Mouse (Mus musculus): Measurements from ENCODE around the gene Tmem186. TPM values are rescaled to one million over a fixed set of nuclear protein-coding genes. Genes with fewer than 3 reads are reported as not detected.

Tmem186 gene
- total RNA-seq, 2 experiments from 2014 or later: 4.2 to 6.6 TPM

GRCm38 (mm10) chr16:8667814-8668213 lies 30.3 kb upstream of the Tmem186 start:
- ATAC-seq (ENCODE audit: poor library complexity, severe bottlenecking): no peak

GRCm38 (mm10) chr16:8667261-8667660 lies 29.7 kb upstream of the Tmem186 start:
- ATAC-seq (ENCODE audit: poor library complexity, severe bottlenecking): peak; percentile 65

DNA sequence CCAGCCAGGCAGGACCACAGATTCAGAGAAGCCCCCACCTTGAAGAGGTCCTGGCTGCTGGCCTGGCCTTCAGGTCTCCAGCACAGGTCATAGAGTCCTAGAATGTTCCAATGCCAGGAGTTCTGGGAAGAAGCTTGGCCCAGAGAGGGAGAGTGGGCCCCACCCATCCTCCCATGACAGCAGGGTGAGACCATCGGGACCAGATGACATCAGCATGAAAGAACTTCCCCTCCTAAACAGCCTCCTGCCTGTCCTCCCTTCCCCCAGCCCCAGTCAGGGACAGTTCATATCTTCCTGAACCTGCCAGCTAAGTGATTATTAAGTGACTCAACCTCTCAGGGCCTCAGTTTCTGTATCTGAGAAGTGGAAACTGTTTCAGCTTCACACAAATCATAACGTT lies 28.9 kb upstream of the Tmem186 start:
- ATAC-seq (ENCODE audit: poor library complexity, severe bottlenecking): peak; percentile 49

GRCm38 (mm10) chr16:8665367-8665766 lies 27.9 kb upstream of the Tmem186 start:
- no peak for ATAC-seq (ENCODE audit: poor library complexity, severe bottlenecking)

DNA sequence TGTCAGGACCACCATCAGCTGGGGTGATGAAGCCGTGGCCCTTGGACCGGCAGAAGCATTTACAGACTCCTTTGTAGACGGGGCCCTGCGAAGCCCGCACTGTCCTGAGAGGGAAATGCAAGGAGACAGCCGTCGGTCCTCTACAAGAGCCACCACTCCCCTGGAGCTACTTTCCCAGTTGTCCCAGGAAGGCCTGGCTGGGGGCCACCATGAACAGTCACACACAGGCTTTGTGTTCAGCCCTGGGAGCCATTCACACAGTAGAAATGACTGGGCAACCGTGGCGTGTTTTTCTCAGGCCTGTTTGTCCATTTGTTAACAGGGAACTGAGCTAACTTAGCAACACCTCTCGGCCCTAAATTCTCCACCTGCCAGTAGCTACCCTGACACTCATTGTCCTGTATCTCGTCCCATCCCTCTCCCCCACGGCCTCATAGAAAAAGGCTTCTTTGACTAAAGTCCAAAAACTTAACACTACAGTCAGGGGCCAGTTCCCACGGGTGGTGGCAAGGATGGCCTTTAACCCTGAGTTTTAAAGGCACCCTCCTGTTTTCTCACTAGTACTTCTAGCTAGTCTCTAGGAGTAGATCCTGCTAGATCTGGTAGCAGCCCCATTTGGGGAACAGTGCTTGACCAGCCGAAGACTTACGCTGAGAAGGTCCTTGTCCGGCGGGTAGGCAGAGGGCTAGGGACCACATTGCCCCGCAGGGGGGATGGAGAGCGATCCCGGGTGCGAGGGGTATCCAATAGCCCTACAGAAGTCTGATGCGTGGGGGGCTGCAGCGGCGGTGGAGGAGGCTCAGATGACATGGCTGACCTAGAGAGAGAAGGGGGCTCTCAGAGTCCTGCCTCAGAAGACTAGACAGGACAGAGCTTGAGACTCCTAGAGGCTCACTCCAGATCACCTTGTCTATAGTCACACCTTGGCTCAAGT lies 26.4 kb upstream of the Tmem186 start:
- no peak for ATAC-seq (ENCODE audit: poor library complexity, severe bottlenecking)

- no peak for ATAC-seq (ENCODE audit: poor library complexity, severe bottlenecking)
Measured at GRCm38 (mm10) chr16:8663022-8663421, 25.5 kb upstream of the Tmem186 start.

DNA sequence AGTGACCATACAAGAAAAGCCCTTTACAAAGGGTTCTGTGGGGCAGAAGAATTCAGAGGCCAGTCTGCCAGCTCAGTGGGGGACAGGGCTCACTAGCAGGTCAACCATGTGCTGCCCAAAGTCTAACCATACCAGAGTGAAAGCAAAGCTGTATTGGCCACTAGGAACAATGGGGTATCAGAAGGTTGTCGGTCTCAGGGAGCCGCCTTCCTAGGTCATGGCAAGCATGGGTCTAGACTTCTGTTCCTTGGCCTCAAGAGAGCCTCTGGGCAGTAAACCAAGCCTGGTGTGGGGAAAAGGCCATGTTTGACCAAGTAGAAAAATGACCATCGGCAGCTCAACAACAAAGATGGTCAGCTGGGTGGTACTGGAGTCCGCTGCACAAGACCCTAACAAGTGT lies 21.3 kb upstream of the Tmem186 start:
- ATAC-seq (ENCODE audit: poor library complexity, severe bottlenecking): no peak

DNA sequence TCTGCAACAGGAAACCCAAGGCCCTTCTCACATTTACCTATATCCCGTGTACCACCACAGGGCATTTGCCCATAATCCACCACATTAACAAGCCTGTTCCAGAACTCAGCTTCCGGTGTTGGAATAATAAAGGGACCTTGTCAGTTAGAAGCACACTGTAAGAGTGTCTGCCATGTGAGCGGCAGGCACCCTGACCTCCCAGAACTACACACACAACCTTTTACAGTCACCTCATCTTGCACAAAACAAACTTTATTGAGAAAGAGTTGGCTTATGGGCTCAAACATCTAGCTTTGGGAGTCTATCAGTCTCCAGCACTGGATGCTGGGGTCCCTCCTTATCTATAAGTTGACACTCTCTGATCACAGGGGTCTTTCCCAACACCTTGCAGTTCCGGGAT lies 20.8 kb upstream of the Tmem186 start:
- ATAC-seq (ENCODE audit: poor library complexity, severe bottlenecking): no peak

- ATAC-seq (ENCODE audit: poor library complexity, severe bottlenecking): no peak
Measured at GRCm38 (mm10) chr16:8656256-8656655, 18.7 kb upstream of the Tmem186 start.

DNA sequence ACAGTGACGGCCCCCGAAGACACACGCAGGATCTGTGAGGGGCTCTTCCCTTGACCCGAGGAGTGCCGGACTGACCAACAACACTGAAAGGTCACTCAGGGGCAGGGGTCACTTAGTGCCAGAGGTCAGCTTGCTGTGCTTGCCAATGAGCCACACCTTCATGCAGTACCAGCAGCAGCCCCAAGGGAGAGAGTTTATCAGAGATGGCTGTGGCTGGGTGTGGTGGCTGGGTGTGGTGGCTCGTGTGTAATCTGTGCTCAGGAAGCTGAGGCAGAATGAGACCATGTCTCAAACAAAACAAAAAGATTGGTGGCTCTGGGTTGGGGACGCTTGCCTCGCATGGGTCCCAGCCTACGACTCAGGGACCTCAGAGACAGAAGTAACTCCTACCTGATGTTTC lies 18.1 kb upstream of the Tmem186 start:
- ATAC-seq (ENCODE audit: poor library complexity, severe bottlenecking): peak; percentile 57; the same call in 1 of the 2 replicates

- ATAC-seq (ENCODE audit: poor library complexity, severe bottlenecking): no peak
Measured at GRCm38 (mm10) chr16:8655108-8655507, 17.6 kb upstream of the Tmem186 start.

DNA sequence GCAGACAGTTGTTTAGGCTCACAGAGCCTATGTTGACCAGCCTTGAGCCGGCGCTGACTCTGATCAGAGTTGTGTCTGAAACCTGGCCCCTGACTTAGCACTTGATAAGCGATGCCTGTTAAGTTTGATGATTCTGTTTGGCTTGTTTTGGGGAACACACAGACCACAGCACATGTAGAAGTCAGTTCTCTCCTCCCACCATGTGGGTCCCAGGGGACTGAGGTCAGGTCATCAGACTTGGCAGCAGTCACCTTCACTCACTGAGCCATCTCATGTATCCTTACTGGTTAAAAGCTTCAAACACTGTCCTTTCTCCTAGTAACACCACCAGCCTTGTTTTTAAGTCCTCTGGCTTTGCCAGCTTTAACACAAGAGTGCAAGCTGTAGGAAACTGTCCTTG lies 12.5 kb upstream of the Tmem186 start:
- no peak for ATAC-seq (ENCODE audit: poor library complexity, severe bottlenecking)

- ATAC-seq (ENCODE audit: poor library complexity, severe bottlenecking): no peak
Measured at GRCm38 (mm10) chr16:8645546-8645945, 8.0 kb upstream of the Tmem186 start.

DNA sequence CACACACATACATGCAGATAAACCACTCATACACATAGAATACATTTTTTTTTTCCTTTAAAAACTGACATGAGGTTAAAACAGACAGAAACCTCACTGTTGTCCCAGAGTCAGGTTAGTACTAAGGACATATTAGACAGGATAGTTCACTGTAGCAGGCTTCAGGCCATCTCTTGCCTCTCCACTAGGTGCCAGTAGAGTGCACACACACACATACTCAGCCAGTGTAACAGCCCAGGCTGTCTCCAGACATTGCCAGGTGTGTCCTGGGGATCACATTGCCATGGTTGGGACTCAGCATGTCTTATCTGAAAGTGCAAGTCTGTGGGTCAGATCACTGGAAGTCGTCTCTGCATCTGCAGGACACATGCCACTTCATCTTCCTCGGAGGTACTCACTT lies 6.3 kb upstream of the Tmem186 start:
- peak; percentile 89 for ATAC-seq (ENCODE audit: poor library complexity, severe bottlenecking)

DNA sequence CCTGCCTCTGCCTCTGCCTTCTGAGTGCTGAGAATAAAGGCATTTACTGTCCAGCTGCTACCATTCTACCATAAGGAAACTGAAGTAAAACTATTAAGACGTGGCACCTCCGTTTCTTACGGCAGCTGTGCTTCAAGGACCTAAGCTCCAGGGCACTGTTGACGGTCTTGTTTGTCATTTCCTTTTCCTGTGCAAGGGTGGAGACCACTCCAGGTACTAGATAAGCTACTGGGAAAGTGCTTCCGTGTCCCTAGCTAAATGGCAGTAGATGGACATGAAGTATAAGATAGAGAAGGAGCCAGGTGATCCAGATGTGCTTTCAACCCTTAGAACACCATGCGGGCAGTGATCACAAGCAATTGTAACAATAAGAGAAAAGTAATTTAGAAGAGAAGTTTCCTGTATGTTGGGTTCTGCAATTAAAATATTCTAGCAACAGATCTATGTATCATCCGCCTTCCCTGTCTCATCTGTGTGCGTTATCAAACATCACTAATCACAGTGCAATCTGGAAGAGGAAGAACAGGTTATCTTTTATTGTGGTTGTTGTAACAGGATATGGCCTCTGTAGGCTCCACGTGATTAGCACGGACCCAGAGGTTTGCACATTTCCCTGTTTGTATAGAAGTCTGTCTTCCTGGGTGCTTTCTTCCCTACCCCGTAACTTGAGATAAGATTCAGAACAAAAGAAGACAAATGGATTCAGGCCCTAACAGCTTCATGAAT lies 2.1 kb upstream of the Tmem186 start:
- ATAC-seq (ENCODE audit: poor library complexity, severe bottlenecking): 0 out of 2 replicates have a peak, but pooled peaks have one; percentile 23

- ATAC-seq (ENCODE audit: poor library complexity, severe bottlenecking): no peak
Measured at GRCm38 (mm10) chr16:8638131-8638530, 619 bp upstream of the Tmem186 start.

GRCm38 (mm10) chr16:8636867-8637216 lies 670 bp downstream of the Tmem186 start:
- peak; percentile 32 for ATAC-seq (ENCODE audit: poor library complexity, severe bottlenecking)

- ATAC-seq (ENCODE audit: poor library complexity, severe bottlenecking): peak; percentile 18; the same call in 1 of the 2 replicates
Measured at GRCm38 (mm10) chr16:8631428-8631827, 6.1 kb downstream of the Tmem186 start.

DNA sequence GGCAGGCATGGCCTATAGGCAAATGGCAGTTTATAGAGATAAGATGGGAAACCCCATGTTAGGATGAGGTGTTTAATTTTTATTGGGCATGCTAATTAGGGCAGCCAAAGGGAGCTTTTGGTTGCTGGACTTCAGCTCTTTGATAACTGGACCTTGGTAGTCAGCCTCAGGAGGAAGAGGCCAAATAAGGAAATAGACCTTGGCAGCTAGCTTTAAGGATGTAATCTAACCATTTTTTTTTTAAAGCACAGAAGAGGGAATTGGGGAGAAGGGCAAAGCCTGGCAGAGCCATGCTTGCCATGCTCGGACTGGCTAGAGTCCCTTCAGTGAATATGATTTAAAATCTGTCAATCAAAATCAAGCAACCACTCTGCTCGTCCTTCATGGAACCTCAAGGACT lies 7.1 kb downstream of the Tmem186 start:
- no peak for ATAC-seq (ENCODE audit: poor library complexity, severe bottlenecking)

DNA sequence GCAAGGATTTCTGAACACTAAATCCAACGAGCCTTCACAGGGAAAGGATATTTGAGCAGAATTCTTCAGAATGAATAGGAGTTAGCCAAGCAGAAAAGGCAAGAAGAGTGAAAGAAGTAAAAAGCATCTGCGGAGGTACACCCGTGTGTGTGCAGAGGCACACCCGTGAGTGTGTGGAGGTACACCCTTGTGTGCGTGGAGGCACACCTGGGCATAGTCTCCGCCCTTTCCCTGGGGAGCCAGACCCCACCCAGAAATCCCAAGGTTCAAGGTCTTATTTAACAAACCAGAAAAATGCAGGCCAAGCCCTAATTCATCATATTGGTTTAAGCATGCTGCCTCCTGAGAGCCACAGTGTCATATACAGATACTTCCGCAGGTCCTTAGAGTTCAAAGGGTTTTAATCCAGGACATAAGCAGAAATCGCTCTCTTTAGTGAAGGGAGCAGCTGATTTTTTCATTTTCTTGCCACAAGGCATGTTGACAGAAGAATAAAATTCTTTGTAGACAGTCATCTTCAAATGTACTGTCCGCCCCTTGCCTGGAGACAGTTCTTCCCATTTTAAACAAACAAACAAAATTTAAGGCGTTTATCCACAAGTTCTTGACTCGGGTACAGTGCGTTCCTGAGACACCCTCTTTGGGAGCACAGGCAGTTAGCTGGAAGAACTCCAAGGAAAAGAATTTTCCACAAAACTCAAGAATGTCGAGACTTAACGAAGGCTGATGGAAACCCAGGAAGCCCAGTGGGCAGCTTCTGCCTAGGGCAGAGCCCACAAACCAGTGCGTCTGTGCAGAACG lies 17.0 kb downstream of the Tmem186 start:
- no peak for ATAC-seq (ENCODE audit: poor library complexity, severe bottlenecking)

- ATAC-seq (ENCODE audit: poor library complexity, severe bottlenecking): no peak
Measured at GRCm38 (mm10) chr16:8619659-8620314, 17.7 kb downstream of the Tmem186 start.

All from megakaryocyte, adult 5-6 weeks (primary cell).